Comparison of ENCODE assay signal across 18 mouse cellular contexts in genomic region chr1:97938053-97938452, GRCm38 (mm10).
DNase-seq lines count a peak whose midpoint lies in the region; ATAC-seq and TF ChIP-seq lines count a peak whose summit lies in the region.
"Had no signal": no experiment of that assay in that cellular context is flagged by ENCODE, and none has a peak within 500 bp of the region (broad histone marks: within the 10 kb centered on the region; RNA-seq: fewer than 3 reads in every experiment).

No protein-coding gene starts in this region.

- H3K36me3 ChIP-seq in forebrain, embryonic 12.5 days (replicated peaks): no peaks in the 10 kb centered on the region
- H3K36me3 ChIP-seq in forebrain, embryonic 11.5 days (ENCODE audit: control insufficient read depth, insufficient read depth, low read length): no peaks in the 10 kb centered on the region
- no peaks in the 10 kb centered on the region for H3K36me3 ChIP-seq in kidney, embryonic 15.5 days
- no peaks in the 10 kb centered on the region; the same call in none of the 2 replicates for H3K36me3 ChIP-seq in kidney, adult 2 months (ENCODE audit: control insufficient read depth, insufficient read depth, low read length)
- no peaks in the 10 kb centered on the region for H3K36me3 ChIP-seq in midbrain, embryonic 12.5 days
- H3K36me3 ChIP-seq in midbrain, embryonic 16.5 days (ENCODE audit: control insufficient read depth, insufficient read depth, low read length): no peaks in the 10 kb centered on the region
- no peaks in the 10 kb centered on the region for H3K36me3 ChIP-seq in stomach, embryonic 15.5 days
- H3K36me3 ChIP-seq: embryonic facial prominence, embryonic 13.5 days; limb, embryonic 10.5 days; lung, embryonic 15.5 days had no signal

- TF ChIP-seq CTCF in kidney, adult 2 months (conservative IDR thresholded peaks at IDR 0.05; ENCODE audit: insufficient read depth, insufficient read length, low read depth, low read length): no peak
- no peak for TF ChIP-seq CTCF in layer of hippocampus, adult 2 months (conservative IDR thresholded peaks at IDR 0.05)

- 52% methylated on average over 3 of the region's 3 CpGs for WGBS in forebrain, embryonic 12.5 days
- 56% methylated on average over 3 of the region's 3 CpGs for WGBS in forebrain, embryonic 11.5 days
- 42% methylated on average over 3 of the region's 3 CpGs for WGBS in kidney, embryonic 15.5 days
- 42% methylated on average over 3 of the region's 3 CpGs for WGBS in kidney, adult 2 months
- 39% methylated on average over 3 of the region's 3 CpGs for WGBS in midbrain, embryonic 12.5 days
- WGBS in midbrain, embryonic 16.5 days: 39% methylated on average over 3 of the region's 3 CpGs
- WGBS in stomach, embryonic 15.5 days: 40% methylated on average over 3 of the region's 3 CpGs

- ATAC-seq in forebrain, embryonic 12.5 days (ENCODE audit: low FRiP score): 0 out of 2 replicates have a peak, but pooled peaks have one; percentile 57
- no peak for ATAC-seq in forebrain, embryonic 11.5 days (replicated peaks; ENCODE audit: low FRiP score)
- peak; percentile 84 for ATAC-seq in kidney, embryonic 15.5 days (replicated peaks; ENCODE audit: low FRiP score)
- peak; percentile 62; the same call in 1 of the 2 replicates for ATAC-seq in midbrain, embryonic 12.5 days (ENCODE audit: low FRiP score, low read depth)
- no peak for ATAC-seq in midbrain, embryonic 16.5 days
- ATAC-seq in stomach, embryonic 15.5 days (ENCODE audit: insufficient read depth, low FRiP score, low read depth): peak; percentile 60; the same call in 1 of the 2 replicates
- ATAC-seq: intestine, embryonic 16.5 days had no signal

- peaks cover 10% of the 10 kb centered on the region; the same call in 1 of the 2 replicates for H3K4me1 ChIP-seq in forebrain, embryonic 12.5 days
- no peaks in the 10 kb centered on the region for H3K4me1 ChIP-seq in forebrain, embryonic 11.5 days (replicated peaks; ENCODE audit: control insufficient read depth, insufficient read depth, low read length)
- no peaks in the 10 kb centered on the region for H3K4me1 ChIP-seq in kidney, embryonic 15.5 days
- H3K4me1 ChIP-seq in kidney, adult 2 months (ENCODE audit: control insufficient read depth, insufficient read depth, low read length): no peaks in the 10 kb centered on the region; the same call in 1 of the 2 replicates
- H3K4me1 ChIP-seq in midbrain, embryonic 12.5 days: peaks cover 8% of the 10 kb centered on the region; the same call in 1 of the 2 replicates
- no peaks in the 10 kb centered on the region for H3K4me1 ChIP-seq in midbrain, embryonic 16.5 days (ENCODE audit: control insufficient read depth, insufficient read depth, low read length)
- 0 out of 2 replicates have a peak, but pooled peaks cover 4% of the 10 kb centered on the region for H3K4me1 ChIP-seq in stomach, embryonic 15.5 days
- H3K4me1 ChIP-seq: embryonic facial prominence, embryonic 13.5 days; limb, embryonic 10.5 days; lung, embryonic 15.5 days; megakaryocyte, embryonic 14.5 days had no signal

- no peaks in the 10 kb centered on the region for H3K9me3 ChIP-seq in forebrain, embryonic 12.5 days
- no peaks in the 10 kb centered on the region for H3K9me3 ChIP-seq in forebrain, embryonic 11.5 days (ENCODE audit: control insufficient read depth, low read length)
- H3K9me3 ChIP-seq in kidney, embryonic 15.5 days (replicated peaks): no peaks in the 10 kb centered on the region
- H3K9me3 ChIP-seq in midbrain, embryonic 12.5 days: no peaks in the 10 kb centered on the region
- no peaks in the 10 kb centered on the region for H3K9me3 ChIP-seq in midbrain, embryonic 16.5 days (replicated peaks; ENCODE audit: control insufficient read depth, low read length, poor library complexity, severe bottlenecking)
- H3K9me3 ChIP-seq in stomach, embryonic 15.5 days: no peaks in the 10 kb centered on the region
- H3K9me3 ChIP-seq: embryonic facial prominence, embryonic 13.5 days; limb, embryonic 10.5 days; lung, embryonic 15.5 days; megakaryocyte, embryonic 14.5 days had no signal

- H3K27me3 ChIP-seq in forebrain, embryonic 12.5 days: no peaks in the 10 kb centered on the region
- H3K27me3 ChIP-seq in forebrain, embryonic 11.5 days (ENCODE audit: control insufficient read depth, insufficient read depth, low read length): no peaks in the 10 kb centered on the region
- H3K27me3 ChIP-seq in kidney, embryonic 15.5 days: no peaks in the 10 kb centered on the region
- H3K27me3 ChIP-seq in kidney, adult 2 months (replicated peaks; ENCODE audit: control insufficient read depth, insufficient read depth, low read length): no peaks in the 10 kb centered on the region
- H3K27me3 ChIP-seq in midbrain, embryonic 12.5 days: no peaks in the 10 kb centered on the region
- H3K27me3 ChIP-seq in midbrain, embryonic 16.5 days (ENCODE audit: control insufficient read depth, insufficient read depth, low read depth, low read length): no peaks in the 10 kb centered on the region
- H3K27me3 ChIP-seq in stomach, embryonic 15.5 days (replicated peaks): no peaks in the 10 kb centered on the region
- H3K27me3 ChIP-seq: embryonic facial prominence, embryonic 13.5 days; lung, embryonic 15.5 days; megakaryocyte, embryonic 14.5 days had no signal

- TF ChIP-seq POLR2A in kidney, adult 2 months (IDR thresholded peaks at IDR 0.05; ENCODE audit: low read depth, low read length): no peak

- no peak overlapping the region for H3K4me3 ChIP-seq in forebrain, embryonic 12.5 days (replicated peaks)
- H3K4me3 ChIP-seq in forebrain, embryonic 11.5 days (ENCODE audit: low read depth, low read length): no peak overlapping the region
- H3K4me3 ChIP-seq in kidney, embryonic 15.5 days (replicated peaks): no peak overlapping the region
- no peak overlapping the region for H3K4me3 ChIP-seq in kidney, adult 2 months (ENCODE audit: insufficient read depth, low read depth, low read length)
- no peak overlapping the region for H3K4me3 ChIP-seq in midbrain, embryonic 12.5 days
- H3K4me3 ChIP-seq in midbrain, embryonic 16.5 days (ENCODE audit: low read depth, low read length): no peak overlapping the region
- no peak overlapping the region for H3K4me3 ChIP-seq in stomach, embryonic 15.5 days (replicated peaks)
- H3K4me3 ChIP-seq in layer of hippocampus, adult 2 months: no peak overlapping the region
- H3K4me3 ChIP-seq: embryonic facial prominence, embryonic 13.5 days; limb, embryonic 10.5 days; lung, embryonic 15.5 days; megakaryocyte, embryonic 14.5 days had no signal

- no peak for DNase-seq in forebrain, embryonic 11.5 days (ENCODE audit: low spot score)
- DNase-seq in kidney, adult 2 months: no peak
- DNase-seq in layer of hippocampus, adult 2 months (ENCODE audit: low spot score in 2 of 2): no peak
- DNase-seq: adrenal gland, adult 8-10 months; cerebellum, adult 18-20 months; heart, adult 11 months; thymus, adult 2 months had no signal

- H3K4me2 ChIP-seq in forebrain, embryonic 12.5 days: no peak overlapping the region
- no peak overlapping the region for H3K4me2 ChIP-seq in forebrain, embryonic 11.5 days (ENCODE audit: low read depth, low read length, severe bottlenecking)
- no peak overlapping the region for H3K4me2 ChIP-seq in kidney, embryonic 15.5 days
- no peak overlapping the region for H3K4me2 ChIP-seq in midbrain, embryonic 12.5 days (replicated peaks)
- H3K4me2 ChIP-seq in midbrain, embryonic 16.5 days (ENCODE audit: low read length): no peak overlapping the region
- H3K4me2 ChIP-seq in stomach, embryonic 15.5 days: no peak overlapping the region
- H3K4me2 ChIP-seq: embryonic facial prominence, embryonic 13.5 days; liver, embryonic 11.5 days; lung, embryonic 15.5 days had no signal

- H3K27ac ChIP-seq in forebrain, embryonic 12.5 days: 0 out of 2 replicates have a peak overlapping the region, but pooled peaks have one; percentile 6
- H3K27ac ChIP-seq in forebrain, embryonic 11.5 days (ENCODE audit: low read depth, low read length): no peak overlapping the region
- 0 out of 2 replicates have a peak overlapping the region, but pooled peaks have one; percentile 18 for H3K27ac ChIP-seq in kidney, embryonic 15.5 days
- H3K27ac ChIP-seq in kidney, adult 2 months (ENCODE audit: insufficient read depth, low read depth, low read length): no peak overlapping the region
- H3K27ac ChIP-seq in midbrain, embryonic 12.5 days (replicated peaks): 0 out of 2 replicates have a peak overlapping the region, but pooled peaks have one; percentile 35
- H3K27ac ChIP-seq in midbrain, embryonic 16.5 days (ENCODE audit: low read length): no peak overlapping the region
- H3K27ac ChIP-seq in stomach, embryonic 15.5 days: no peak overlapping the region
- H3K27ac ChIP-seq in layer of hippocampus, adult 2 months: no peak overlapping the region
- H3K27ac ChIP-seq: embryonic facial prominence, embryonic 13.5 days; limb, embryonic 10.5 days; lung, embryonic 15.5 days had no signal

- H3K9ac ChIP-seq in forebrain, embryonic 12.5 days: no peak overlapping the region
- no peak overlapping the region for H3K9ac ChIP-seq in forebrain, embryonic 11.5 days (ENCODE audit: low read length)
- H3K9ac ChIP-seq in kidney, embryonic 15.5 days: no peak overlapping the region
- H3K9ac ChIP-seq in midbrain, embryonic 12.5 days (replicated peaks): no peak overlapping the region
- H3K9ac ChIP-seq in midbrain, embryonic 16.5 days (ENCODE audit: low read depth, low read length): no peak overlapping the region
- no peak overlapping the region for H3K9ac ChIP-seq in stomach, embryonic 15.5 days
- H3K9ac ChIP-seq: embryonic facial prominence, embryonic 13.5 days; lung, embryonic 15.5 days had no signal

Comparison
In these comparisons a context has a peak if more than half of its experiments do, and no peak if none do; other contexts are left out.
1. ATAC-seq: peak in forebrain, embryonic 12.5 days (single experiment), kidney, embryonic 15.5 days (single experiment), midbrain, embryonic 12.5 days (single experiment) and stomach, embryonic 15.5 days (single experiment); none in forebrain, embryonic 11.5 days (single experiment) and midbrain, embryonic 16.5 days (single experiment).
2. H3K27ac ChIP-seq: peak in forebrain, embryonic 12.5 days (single experiment), kidney, embryonic 15.5 days (single experiment) and midbrain, embryonic 12.5 days (single experiment); none in forebrain, embryonic 11.5 days (single experiment), kidney, adult 2 months (single experiment), midbrain, embryonic 16.5 days (single experiment), stomach, embryonic 15.5 days (single experiment) and layer of hippocampus, adult 2 months (single experiment).